Mouse (Mus musculus) c-Kit-positive CD71-negative TER-119-negative erythroid progenitor cells, embryonic 14.5 days (primary cell): ENCODE data around the gene Grhpr.
A peak's percentile ranks its signal among the peaks of the same experiment; 100 is the strongest.
"Not testable (repeated sequence)": the region's sequence is repeated elsewhere in the genome, so short reads cannot be mapped to it uniquely, and the experiment has no call there.

Experiments used
- DNase-seq: peaks from one replicate; pipeline ENCODE4 v3.0.0-alpha.2; 2013; ENCODE audit warnings: low read depth

Grhpr gene

GRCm38 (mm10) chr4:44974331-44974730, 6.9 kb upstream of the Grhpr start:
- DNase-seq = no peak

- DNase-seq = no peak
Observed at GRCm38 (mm10) chr4:44976026-44976615, 5.1 kb upstream of the Grhpr start.

- DNase-seq = no peak
Observed at GRCm38 (mm10) chr4:44976921-44977710, 4.1 kb upstream of the Grhpr start.

- DNase-seq = no peak
Observed at GRCm38 (mm10) chr4:44978175-44978574, 3.0 kb upstream of the Grhpr start.

GRCm38 (mm10) chr4:44979794-44980338, 1.3 kb upstream of the Grhpr start:
- no peak for DNase-seq

- no peak for DNase-seq
Observed at GRCm38 (mm10) chr4:44981974-44982287, 736 bp downstream of the Grhpr start.

GRCm38 (mm10) chr4:44982440-44983130, 1.4 kb downstream of the Grhpr start:
- no peak for DNase-seq

- no peak for DNase-seq
Observed at GRCm38 (mm10) chr4:44983131-44983740, 2.0 kb downstream of the Grhpr start.

- no peak for DNase-seq
Observed at GRCm38 (mm10) chr4:44990560-44990959, 9.4 kb downstream of the Grhpr start.

GRCm38 (mm10) chr4:44992330-44992729, 11.1 kb downstream of the Grhpr start:
- DNase-seq = not testable (repeated sequence)

- DNase-seq = not testable (repeated sequence)
Observed at GRCm38 (mm10) chr4:44993179-44993578, 12.0 kb downstream of the Grhpr start.

- no peak for DNase-seq
Observed at GRCm38 (mm10) chr4:44993847-44994246, 12.7 kb downstream of the Grhpr start.

- DNase-seq = no peak
Observed at GRCm38 (mm10) chr4:44994776-44995175, 13.6 kb downstream of the Grhpr start.

- no peak for DNase-seq
Observed at GRCm38 (mm10) chr4:44998071-44998470, 16.9 kb downstream of the Grhpr start.

- DNase-seq = no peak
Observed at GRCm38 (mm10) chr4:45000001-45000400, 18.8 kb downstream of the Grhpr start.

- DNase-seq = no peak
Observed at GRCm38 (mm10) chr4:45005452-45005851, 24.3 kb downstream of the Grhpr start.

- DNase-seq = no peak
Observed at GRCm38 (mm10) chr4:45010806-45011415, 29.7 kb downstream of the Grhpr start.

- DNase-seq = peak; percentile 28
Observed at GRCm38 (mm10) chr4:45011581-45012104, 30.4 kb downstream of the Grhpr start.

GRCm38 (mm10) chr4:45012105-45012975, 31.1 kb downstream of the Grhpr start, which contains the start of gene Zbtb5:
Gene Zbtb5, minus strand, starts transcription at chr4:45012412.
- peak; percentile 100 for DNase-seq

- DNase-seq = peak; percentile 43
Observed at GRCm38 (mm10) chr4:45013031-45013431, 31.8 kb downstream of the Grhpr start.

GRCm38 (mm10) chr4:45013537-45013936, 32.3 kb downstream of the Grhpr start:
- DNase-seq = no peak
